Mouse (Mus musculus): ENCODE measurements at regions not wholly inside any gene's neighbourhood (a gene's known extent, or its start where the extent isn't known, plus 50 kb on each side); places are given as distances from the start of the nearest gene placed in this dataset.

GRCm38 (mm10) chr13:101966799-101967397 lies 198.9 kb upstream of the Pik3r1 start:
- Histone ChIP-seq H3K4me2 (no peak overlapping the region), H3K27ac (no peak overlapping the region), H3K9me3 (replicated peaks) (no peaks in the 10 kb centered on the region), H3K36me3 (no peaks in the 10 kb centered on the region), H3K4me3 (no peak overlapping the region), H3K9ac (no peak overlapping the region), H3K4me1 (no peaks in the 10 kb centered on the region), H3K27me3 (replicated peaks) (no peaks in the 10 kb centered on the region)
- WGBS (ENCODE audit: insufficient replicate concordance): 69% methylated on average over 8 of the region's 8 CpGs
- ATAC-seq: no peak

- H3K9ac ChIP-seq: no peak overlapping the region
- H3K27me3 ChIP-seq (replicated peaks): no peaks in the 10 kb centered on the region
- H3K4me3 ChIP-seq: no peak overlapping the region
- no peaks in the 10 kb centered on the region for H3K36me3 ChIP-seq
- H3K4me2 ChIP-seq: no peak overlapping the region
- 76% methylated on average over 4 of the region's 4 CpGs for WGBS (ENCODE audit: insufficient replicate concordance)
- H3K27ac ChIP-seq: no peak overlapping the region
- no peak for ATAC-seq
- no peaks in the 10 kb centered on the region for H3K4me1 ChIP-seq
- no peaks in the 10 kb centered on the region for H3K9me3 ChIP-seq (replicated peaks)
Observed at GRCm38 (mm10) chr13:101967466-101967865, 199.4 kb upstream of the Pik3r1 start.

- Histone ChIP-seq H3K36me3 (no peaks in the 10 kb centered on the region), H3K27me3 (replicated peaks) (no peaks in the 10 kb centered on the region), H3K4me3 (no peak overlapping the region), H3K27ac (no peak overlapping the region), H3K4me2 (no peak overlapping the region), H3K9me3 (replicated peaks) (no peaks in the 10 kb centered on the region), H3K9ac (no peak overlapping the region), H3K4me1 (no peaks in the 10 kb centered on the region)
- no peak for ATAC-seq
- WGBS (ENCODE audit: insufficient replicate concordance): 79% methylated on average over 4 of the region's 4 CpGs
Observed at GRCm38 (mm10) chr13:101976766-101977165, 208.7 kb upstream of the Pik3r1 start.

- Histone ChIP-seq H3K4me1 (no peaks in the 10 kb centered on the region), H3K4me2 (no peak overlapping the region), H3K27ac (no peak overlapping the region), H3K27me3 (replicated peaks) (no peaks in the 10 kb centered on the region), H3K9ac (no peak overlapping the region), H3K4me3 (no peak overlapping the region), H3K36me3 (no peaks in the 10 kb centered on the region), H3K9me3 (replicated peaks) (no peaks in the 10 kb centered on the region)
- WGBS (ENCODE audit: insufficient replicate concordance): 63% methylated on average over 4 of the region's 4 CpGs
- ATAC-seq: no peak
Observed at GRCm38 (mm10) chr13:101980171-101980835, 212.3 kb upstream of the Pik3r1 start.

GRCm38 (mm10) chr13:101988637-101989413 lies 220.8 kb upstream of the Pik3r1 start:
- H3K4me3 ChIP-seq: no peak overlapping the region
- WGBS (ENCODE audit: insufficient replicate concordance): 66% methylated on average over 9 of the region's 9 CpGs

GRCm38 (mm10) chr13:101991729-101992128 lies 223.7 kb upstream of the Pik3r1 start:
- H3K4me3 ChIP-seq: no peak overlapping the region
- no peak overlapping the region for H3K27ac ChIP-seq
- no peak for ATAC-seq
- no peaks in the 10 kb centered on the region for H3K36me3 ChIP-seq
- H3K9ac ChIP-seq: no peak overlapping the region
- WGBS (ENCODE audit: insufficient replicate concordance): 63% methylated on average over 1 of the region's 1 CpGs
- no peaks in the 10 kb centered on the region for H3K9me3 ChIP-seq (replicated peaks)
- H3K4me1 ChIP-seq: no peaks in the 10 kb centered on the region
- H3K27me3 ChIP-seq (replicated peaks): no peaks in the 10 kb centered on the region
- H3K4me2 ChIP-seq: no peak overlapping the region

More at GRCm38 (mm10) chr13:101988637-101989413, 220.8 kb upstream of the Pik3r1 start:
- H3K9ac ChIP-seq: no peak overlapping the region
- no peak overlapping the region for H3K4me2 ChIP-seq
- H3K27ac ChIP-seq: no peak overlapping the region
- no peaks in the 10 kb centered on the region for H3K36me3 ChIP-seq
- H3K9me3 ChIP-seq (replicated peaks): no peaks in the 10 kb centered on the region
- H3K4me1 ChIP-seq: no peaks in the 10 kb centered on the region
- no peak for ATAC-seq
- no peaks in the 10 kb centered on the region for H3K27me3 ChIP-seq (replicated peaks)

- ATAC-seq: no peak
- Histone ChIP-seq H3K4me1 (no peaks in the 10 kb centered on the region), H3K27ac (no peak overlapping the region), H3K9ac (no peak overlapping the region), H3K36me3 (no peaks in the 10 kb centered on the region), H3K27me3 (replicated peaks) (no peaks in the 10 kb centered on the region), H3K9me3 (replicated peaks) (no peaks in the 10 kb centered on the region), H3K4me3 (no peak overlapping the region), H3K4me2 (no peak overlapping the region)
- WGBS (ENCODE audit: insufficient replicate concordance): 56% methylated on average over 3 of the region's 3 CpGs
Observed at GRCm38 (mm10) chr13:101994779-101995178, 226.8 kb upstream of the Pik3r1 start.

GRCm38 (mm10) chr13:101995529-101995928 lies 227.5 kb upstream of the Pik3r1 start:
- WGBS (ENCODE audit: insufficient replicate concordance): 76% methylated on average over 2 of the region's 2 CpGs
- ATAC-seq: no peak
- no peaks in the 10 kb centered on the region for H3K4me1 ChIP-seq
- H3K9me3 ChIP-seq (replicated peaks): no peaks in the 10 kb centered on the region
- no peak overlapping the region for H3K9ac ChIP-seq
- no peaks in the 10 kb centered on the region for H3K36me3 ChIP-seq
- H3K4me2 ChIP-seq: no peak overlapping the region
- no peak overlapping the region for H3K27ac ChIP-seq
- H3K27me3 ChIP-seq (replicated peaks): no peaks in the 10 kb centered on the region
- no peak overlapping the region for H3K4me3 ChIP-seq

- no peak overlapping the region for H3K27ac ChIP-seq
- H3K4me1 ChIP-seq: no peaks in the 10 kb centered on the region
- H3K36me3 ChIP-seq: no peaks in the 10 kb centered on the region
- no peak overlapping the region for H3K4me2 ChIP-seq
- H3K9ac ChIP-seq: no peak overlapping the region
- WGBS (ENCODE audit: insufficient replicate concordance): 71% methylated on average over 5 of the region's 5 CpGs
- no peak overlapping the region for H3K4me3 ChIP-seq
- H3K27me3 ChIP-seq (replicated peaks): no peaks in the 10 kb centered on the region
- no peak for ATAC-seq
- no peaks in the 10 kb centered on the region for H3K9me3 ChIP-seq (replicated peaks)
Observed at GRCm38 (mm10) chr13:101996144-101996543, 228.1 kb upstream of the Pik3r1 start.

- H3K27me3 ChIP-seq (replicated peaks): no peaks in the 10 kb centered on the region
- H3K4me2 ChIP-seq: no peak overlapping the region
- no peak for ATAC-seq
Observed at GRCm38 (mm10) chr13:101997415-101997814, 229.4 kb upstream of the Pik3r1 start.

GRCm38 (mm10) chr13:102006565-102006964 lies 238.5 kb upstream of the Pik3r1 start:
- H3K27ac ChIP-seq: no peak overlapping the region
- ATAC-seq: no peak
- H3K9me3 ChIP-seq (replicated peaks): no peaks in the 10 kb centered on the region
- no peaks in the 10 kb centered on the region for H3K36me3 ChIP-seq
- no peaks in the 10 kb centered on the region for H3K27me3 ChIP-seq (replicated peaks)
- H3K4me3 ChIP-seq: no peak overlapping the region
- no peaks in the 10 kb centered on the region for H3K4me1 ChIP-seq
- no peak overlapping the region for H3K4me2 ChIP-seq
- WGBS (ENCODE audit: insufficient replicate concordance): 72% methylated on average over 5 of the region's 5 CpGs
- no peak overlapping the region for H3K9ac ChIP-seq

More at GRCm38 (mm10) chr13:101997415-101997814, 229.4 kb upstream of the Pik3r1 start:
- Histone ChIP-seq H3K4me1 (no peaks in the 10 kb centered on the region), H3K9ac (no peak overlapping the region), H3K9me3 (replicated peaks) (no peaks in the 10 kb centered on the region), H3K36me3 (no peaks in the 10 kb centered on the region), H3K27ac (no peak overlapping the region), H3K4me3 (no peak overlapping the region)
- 79% methylated on average over 2 of the region's 2 CpGs for WGBS (ENCODE audit: insufficient replicate concordance)

GRCm38 (mm10) chr13:102011965-102012364 lies 243.9 kb upstream of the Pik3r1 start:
- H3K9me3 ChIP-seq (replicated peaks): no peaks in the 10 kb centered on the region
- no peak overlapping the region for H3K4me2 ChIP-seq
- no peak overlapping the region for H3K9ac ChIP-seq
- ATAC-seq: no peak
- H3K4me1 ChIP-seq: no peaks in the 10 kb centered on the region
- no peak overlapping the region for H3K27ac ChIP-seq
- 54% methylated on average over 2 of the region's 2 CpGs for WGBS (ENCODE audit: insufficient replicate concordance)
- no peaks in the 10 kb centered on the region for H3K36me3 ChIP-seq
- H3K4me3 ChIP-seq: no peak overlapping the region
- no peaks in the 10 kb centered on the region for H3K27me3 ChIP-seq (replicated peaks)

Data from liver, embryonic 12.5 days (tissue).